ENCODE assay signal across 28 mouse cellular contexts in genomic region chr7:101547651-101548050, GRCm38 (mm10). TPM values are rescaled to one million over a fixed set of nuclear protein-coding genes. Genes with fewer than 3 reads are reported as not detected.
A peak's percentile ranks its signal among the peaks of the same experiment; 100 is the strongest.
DNase-seq lines count a peak whose midpoint lies in the region; ATAC-seq lines count a peak whose summit lies in the region.
"Had no signal": no experiment of that assay in that cellular context is flagged by ENCODE, and none has a peak within 500 bp of the region (broad histone marks: within the 10 kb centered on the region; RNA-seq: fewer than 3 reads in every experiment).

No protein-coding gene starts in this region.

- 0 out of 2 replicates have a peak, but pooled peaks cover 2% of the 10 kb centered on the region for H3K4me1 ChIP-seq in embryonic facial prominence, embryonic 10.5 days
- H3K4me1 ChIP-seq in forebrain, embryonic 15.5 days, result no peaks in the 10 kb centered on the region
- H3K4me1 ChIP-seq in hindbrain, embryonic 11.5 days (replicated peaks; ENCODE audit: control insufficient read depth, insufficient read depth, low read length), result no peaks in the 10 kb centered on the region
- H3K4me1 ChIP-seq: embryonic facial prominence, embryonic 13.5 days; limb, embryonic 10.5 days; neural tube, embryonic 13.5 days; stomach, embryonic 15.5 days had no signal

- no peaks in the 10 kb centered on the region for H3K27me3 ChIP-seq in embryonic facial prominence, embryonic 10.5 days (replicated peaks; ENCODE audit: low read depth, poor library complexity, severe bottlenecking)
- no peaks in the 10 kb centered on the region for H3K27me3 ChIP-seq in forebrain, embryonic 15.5 days
- H3K27me3 ChIP-seq in hindbrain, embryonic 11.5 days (ENCODE audit: control insufficient read depth, insufficient read depth, low read length), result no peaks in the 10 kb centered on the region
- H3K27me3 ChIP-seq: embryonic facial prominence, embryonic 13.5 days; heart, embryonic 12.5 days; liver, embryonic 12.5 days; neural tube, embryonic 13.5 days; stomach, embryonic 15.5 days had no signal

- no peaks in the 10 kb centered on the region for H3K9me3 ChIP-seq in embryonic facial prominence, embryonic 10.5 days
- no peaks in the 10 kb centered on the region for H3K9me3 ChIP-seq in forebrain, embryonic 15.5 days
- no peaks in the 10 kb centered on the region for H3K9me3 ChIP-seq in hindbrain, embryonic 11.5 days (ENCODE audit: control insufficient read depth, low read length)
- H3K9me3 ChIP-seq: embryonic facial prominence, embryonic 13.5 days; heart, embryonic 12.5 days; limb, embryonic 10.5 days; liver, embryonic 12.5 days; midbrain, embryonic 10.5 days; neural tube, embryonic 13.5 days; stomach, embryonic 15.5 days had no signal

- H3K36me3 ChIP-seq in embryonic facial prominence, embryonic 10.5 days (replicated peaks), result no peaks in the 10 kb centered on the region
- H3K36me3 ChIP-seq in forebrain, embryonic 15.5 days, result no peaks in the 10 kb centered on the region
- H3K36me3 ChIP-seq in hindbrain, embryonic 11.5 days (ENCODE audit: control insufficient read depth, insufficient read depth, low read length), result no peaks in the 10 kb centered on the region
- H3K36me3 ChIP-seq: embryonic facial prominence, embryonic 13.5 days; heart, embryonic 12.5 days; limb, embryonic 10.5 days; liver, embryonic 12.5 days; midbrain, embryonic 10.5 days; neural tube, embryonic 13.5 days; stomach, embryonic 15.5 days had no signal

- no peak overlapping the region for H3K4me2 ChIP-seq in forebrain, embryonic 15.5 days (replicated peaks)
- H3K4me2 ChIP-seq in hindbrain, embryonic 11.5 days (replicated peaks; ENCODE audit: low read depth, low read length), result no peak overlapping the region
- H3K4me2 ChIP-seq: embryonic facial prominence, embryonic 13.5 days; heart, embryonic 12.5 days; hindbrain, embryonic 14.5 days; liver, embryonic 12.5 days; neural tube, embryonic 13.5 days; stomach, embryonic 15.5 days had no signal

- no peak overlapping the region for H3K9ac ChIP-seq in forebrain, embryonic 15.5 days (replicated peaks)
- H3K9ac ChIP-seq in hindbrain, embryonic 11.5 days (ENCODE audit: low read depth, low read length), result no peak overlapping the region
- H3K9ac ChIP-seq: embryonic facial prominence, embryonic 13.5 days; heart, embryonic 12.5 days; hindbrain, embryonic 14.5 days; liver, embryonic 12.5 days; neural tube, embryonic 13.5 days; stomach, embryonic 15.5 days had no signal

- peak; percentile 39; the same call in 1 of the 2 replicates for ATAC-seq in neutrophil, adult 5-6 weeks (ENCODE audit: extremely low read depth, insufficient number of reproducible peaks, low FRiP score, poor library complexity, severe bottlenecking)
- ATAC-seq in forebrain, embryonic 15.5 days (replicated peaks), result no peak
- no peak for ATAC-seq in hindbrain, embryonic 11.5 days (ENCODE audit: low FRiP score)
- ATAC-seq: forebrain, embryonic 16.5 days; liver, embryonic 12.5 days had no signal

- no peak overlapping the region for H3K27ac ChIP-seq in embryonic facial prominence, embryonic 10.5 days (replicated peaks)
- no peak overlapping the region for H3K27ac ChIP-seq in forebrain, embryonic 15.5 days (replicated peaks)
- H3K27ac ChIP-seq in hindbrain, embryonic 11.5 days (ENCODE audit: low read depth, low read length), result no peak overlapping the region
- H3K27ac ChIP-seq: embryonic facial prominence, embryonic 13.5 days; hindbrain, embryonic 14.5 days; left cerebral cortex, adult 2 months; limb, embryonic 10.5 days; liver, embryonic 12.5 days; midbrain, embryonic 10.5 days; neural tube, embryonic 13.5 days; stomach, embryonic 15.5 days had no signal

- peak; percentile 20 for DNase-seq in 3T3-L1 (ENCODE audit: low read depth, low spot score)
- DNase-seq in CD4-positive helper T cell, adult 2 months (ENCODE audit: low read depth, low spot score), result peak; percentile 69
- DNase-seq in induced T-regulatory cell, adult 2 months (ENCODE audit: low read depth), result peak; percentile 84
- no peak for DNase-seq in embryonic facial prominence, embryonic 10.5 days (ENCODE audit: low spot score)
- no peak for DNase-seq in hindbrain, embryonic 11.5 days (ENCODE audit: low spot score)
- DNase-seq: adrenal gland, postnatal 10 days; cerebellum, adult 9-11 months; heart, postnatal 14 days; kidney, adult 18-20 months; kidney, postnatal 10 days; lung, adult 2 months; spleen, adult 18-20 months; thymus, adult 2 months had no signal

- WGBS in embryonic facial prominence, embryonic 10.5 days, result 80% methylated on average over 3 of the region's 3 CpGs
- 80% methylated on average over 3 of the region's 3 CpGs for WGBS in forebrain, embryonic 15.5 days
- 89% methylated on average over 3 of the region's 3 CpGs for whole genome bisulfite sequencing in hindbrain, embryonic 11.5 days

- H3K4me3 ChIP-seq in embryonic facial prominence, embryonic 10.5 days, result no peak overlapping the region
- H3K4me3 ChIP-seq in forebrain, embryonic 15.5 days, result no peak overlapping the region
- no peak overlapping the region for H3K4me3 ChIP-seq in hindbrain, embryonic 11.5 days (ENCODE audit: low read depth, low read length)
- H3K4me3 ChIP-seq: embryonic facial prominence, embryonic 13.5 days; heart, embryonic 12.5 days; left cerebral cortex, adult 2 months; limb, embryonic 10.5 days; liver, embryonic 12.5 days; midbrain, embryonic 10.5 days; neural tube, embryonic 13.5 days; stomach, embryonic 15.5 days had no signal

RNA-seq across cellular contexts. Expression of gene Art2b, which starts 37.7 kb away (rescaled TPM):
- total RNA-seq in neutrophil, adult 5-6 weeks (2017), result 6.9 and 9.2 TPM in 2 replicates
- polyA plus RNA-seq in embryonic facial prominence, embryonic 10.5 days (2016; fragmentation: Nextera tagmentation; extraction: Ambion mirVana), result not detected in 2 replicates
- polyA plus RNA-seq in forebrain, embryonic 15.5 days (2015; fragmentation: Nextera tagmentation; extraction: Ambion mirVana), result not detected in 2 replicates
- polyA plus RNA-seq in hindbrain, embryonic 11.5 days (2014; fragmentation: Nextera tagmentation; extraction: Ambion mirVana), result not detected in 2 replicates
- total RNA-seq: gastrocnemius, postnatal 4 days; heart, postnatal 14 days; layer of hippocampus, adult 18-20 months; left cerebral cortex, adult 2 months; midbrain, postnatal 0 days had no signal
- polyA plus RNA-seq: embryonic facial prominence, embryonic 13.5 days; forebrain, embryonic 16.5 days; heart, embryonic 12.5 days; hindbrain, embryonic 14.5 days; limb, embryonic 10.5 days; midbrain, embryonic 10.5 days; midbrain, postnatal 0 days; neural tube, embryonic 13.5 days; stomach, embryonic 15.5 days had no signal

Comparison
In these comparisons a context has a peak if more than half of its experiments do, and no peak if none do; other contexts are left out.
1. DNase-seq: peak in 3T3-L1 (single experiment), CD4-positive helper T cell, adult 2 months (single experiment) and induced T-regulatory cell, adult 2 months (single experiment); none in embryonic facial prominence, embryonic 10.5 days (single experiment) and hindbrain, embryonic 11.5 days (single experiment).